Mouse (Mus musculus): ENCODE measurements at regions not wholly inside any gene's neighbourhood (a gene's known extent, or its start where the extent isn't known, plus 50 kb on each side); places are given as distances from the start of the nearest gene placed in this dataset.

DNA sequence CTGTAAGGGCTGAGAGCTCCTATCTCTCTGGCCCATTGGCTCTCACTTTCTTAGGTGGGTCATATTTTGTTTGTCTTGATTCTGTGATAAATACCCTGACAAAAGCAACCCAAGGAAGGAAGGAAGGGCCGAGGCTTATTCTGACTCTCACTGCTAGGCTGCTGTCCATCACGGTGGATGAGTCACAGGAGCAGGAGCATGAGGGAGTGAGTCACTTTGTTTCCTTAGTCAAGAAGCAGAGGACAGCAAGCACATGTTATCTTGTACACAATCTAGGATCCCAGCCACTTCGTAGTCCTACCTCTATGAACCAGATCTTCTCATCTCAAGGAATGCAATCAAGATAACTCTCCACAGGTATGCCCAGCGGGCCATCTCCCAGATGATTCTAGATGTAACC lies 69.9 kb downstream of the Atp6v1g3 start:
- DNase-seq = no peak

- no peak for DNase-seq
Observed at GRCm38 (mm10) chr1:138344920-138345319, 71.4 kb downstream of the Atp6v1g3 start.

- DNase-seq = no peak
Observed at GRCm38 (mm10) chr1:138345992-138346391, 72.5 kb downstream of the Atp6v1g3 start.

GRCm38 (mm10) chr1:138346904-138347303 lies 73.4 kb downstream of the Atp6v1g3 start:
- DNase-seq = no peak

DNA sequence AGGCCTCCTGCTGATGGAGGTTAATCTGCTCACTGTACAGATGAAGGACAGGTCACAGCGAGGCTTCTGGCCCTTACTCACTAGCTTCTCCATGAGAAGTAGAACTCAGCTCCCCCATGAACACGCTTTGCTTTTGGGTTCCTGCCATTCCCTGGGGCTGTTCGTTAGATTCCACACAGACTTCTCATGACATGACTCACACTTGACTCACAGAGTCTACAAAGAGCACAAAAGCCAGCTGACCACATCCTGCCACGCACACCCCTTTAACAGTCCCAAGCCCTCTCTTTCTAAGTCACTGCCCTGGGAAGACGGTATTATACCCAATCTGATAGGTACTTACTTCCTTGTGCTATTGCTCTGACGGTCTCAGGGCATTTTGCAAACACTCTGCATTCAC lies 74.9 kb downstream of the Atp6v1g3 start:
- DNase-seq = no peak

DNA sequence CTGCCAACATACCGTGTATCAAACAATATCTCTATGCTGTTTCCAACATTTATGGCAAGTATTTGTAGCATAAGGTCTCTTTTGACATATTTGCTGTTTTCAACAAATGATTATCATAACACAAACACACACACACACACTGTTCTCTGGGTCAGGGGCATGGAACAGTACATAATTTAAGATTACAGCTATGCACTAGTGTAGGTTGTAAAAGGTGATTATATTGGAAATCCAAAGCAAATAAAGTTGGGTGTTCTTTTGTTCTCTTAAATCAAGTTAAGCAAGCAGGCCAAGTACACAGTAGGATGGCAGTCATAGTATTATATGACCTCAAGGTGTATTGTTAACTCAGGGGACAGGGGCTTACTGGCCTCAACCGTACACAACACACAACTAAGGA lies 75.6 kb downstream of the Atp6v1g3 start:
- no peak for DNase-seq

DNA sequence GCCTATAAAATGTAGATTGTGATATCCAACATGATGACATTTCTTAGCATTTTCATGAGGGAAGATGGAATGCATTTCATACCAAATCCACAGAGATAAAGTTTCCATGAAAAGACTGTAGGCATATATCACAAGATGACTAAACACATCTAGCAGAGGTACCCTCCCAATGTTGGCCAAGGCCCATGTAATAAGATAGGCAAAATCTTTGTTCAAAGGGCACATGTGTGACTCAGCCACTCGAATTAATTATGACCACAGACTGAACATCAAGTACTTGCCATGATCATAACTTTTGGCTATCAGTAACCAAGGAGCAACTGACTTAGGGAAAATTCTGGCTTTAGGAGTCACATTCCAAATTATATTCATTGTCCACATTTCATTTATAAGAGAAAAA lies 82.9 kb downstream of the Atp6v1g3 start:
- no peak for DNase-seq

DNA sequence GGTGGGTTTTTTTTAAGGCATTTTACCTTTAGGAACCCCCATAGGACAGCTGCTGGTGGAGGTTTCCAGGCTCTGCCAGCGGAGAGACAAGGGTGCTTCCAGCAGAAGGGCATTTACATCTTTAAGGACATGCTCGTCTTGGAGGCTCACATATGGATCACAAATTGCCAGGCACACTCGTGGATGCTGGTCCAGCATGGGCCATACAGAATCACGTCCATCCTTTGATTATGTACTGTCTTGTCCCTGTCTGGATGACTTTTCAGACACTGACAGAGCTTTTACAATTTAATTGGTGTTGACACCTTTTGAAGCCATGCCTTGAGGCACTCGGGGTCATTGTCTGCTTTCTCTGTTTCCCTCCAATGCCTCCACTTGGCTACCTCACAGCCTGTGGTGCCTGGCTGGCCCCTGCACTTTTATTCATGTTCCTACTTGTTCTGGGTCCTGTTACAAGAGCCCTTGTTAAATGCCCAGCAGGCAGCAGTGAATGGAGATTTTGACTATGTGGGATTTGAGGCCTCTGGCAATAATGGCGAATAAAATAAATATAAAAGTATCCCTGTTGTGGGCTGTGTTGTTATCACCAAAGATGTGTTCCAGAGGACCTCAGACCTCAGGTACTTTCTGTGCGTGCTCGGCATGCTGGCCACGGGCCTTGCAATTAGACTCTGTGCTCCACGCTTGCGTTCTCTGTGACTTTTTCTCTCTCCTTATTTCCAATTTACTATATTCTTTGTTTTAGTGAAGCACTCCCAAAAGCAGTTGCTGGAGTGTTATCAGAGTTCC lies 89.3 kb downstream of the Atp6v1g3 start:
- no peak for DNase-seq

DNA sequence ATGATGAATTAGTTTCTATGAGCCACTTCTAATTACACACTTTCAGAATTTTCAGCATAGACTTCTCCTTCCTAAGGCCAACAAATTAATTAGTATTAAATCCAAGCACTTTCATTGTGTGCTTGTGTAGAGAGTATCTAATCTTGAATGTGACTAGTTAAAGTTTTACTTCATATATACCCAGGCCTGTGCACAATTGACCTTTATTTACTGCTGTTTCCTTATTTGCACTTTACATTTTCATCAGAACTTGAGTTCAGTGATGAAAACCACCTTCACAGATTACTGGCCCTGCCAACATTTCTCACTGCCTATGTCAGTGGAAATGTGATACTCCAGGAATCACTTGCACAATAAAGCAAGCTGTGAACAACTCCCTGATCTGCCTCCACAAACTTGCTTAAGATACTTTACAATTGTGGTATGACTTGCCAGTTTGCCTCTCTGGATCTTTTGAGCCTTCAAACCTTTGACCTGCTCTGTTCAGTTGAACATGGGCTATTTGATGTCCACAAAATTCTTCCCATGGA lies 96.5 kb downstream of the Atp6v1g3 start:
- no peak for DNase-seq

- no peak for DNase-seq
Observed at GRCm38 (mm10) chr1:138371474-138371873, 97.9 kb downstream of the Atp6v1g3 start.

DNA sequence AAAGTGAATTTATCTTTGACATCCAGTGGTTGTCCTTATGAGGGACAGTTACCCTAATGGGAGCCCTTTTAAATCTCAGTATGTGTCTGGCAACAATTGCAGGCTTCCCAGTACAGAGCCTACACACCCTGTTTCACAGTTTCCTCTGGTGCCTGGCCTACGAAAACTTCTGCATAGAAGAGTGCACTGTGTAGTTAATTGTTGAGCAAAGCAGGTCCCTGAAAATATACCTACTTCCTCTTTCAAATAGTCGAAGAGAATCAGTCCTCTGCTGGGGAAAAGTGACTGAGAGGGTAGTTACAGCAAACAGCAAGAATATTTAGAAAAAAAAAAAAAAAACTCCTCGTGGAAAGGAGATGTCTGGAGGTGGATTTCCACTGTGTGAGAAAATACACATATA lies 110.6 kb downstream of the Atp6v1g3 start:
- no peak for DNase-seq

- peak; percentile 6 for DNase-seq
Observed at GRCm38 (mm10) chr1:138385156-138385841, 111.8 kb downstream of the Atp6v1g3 start.

GRCm38 (mm10) chr1:138386001-138386400 lies 112.5 kb downstream of the Atp6v1g3 start:
- DNase-seq = no peak

DNA sequence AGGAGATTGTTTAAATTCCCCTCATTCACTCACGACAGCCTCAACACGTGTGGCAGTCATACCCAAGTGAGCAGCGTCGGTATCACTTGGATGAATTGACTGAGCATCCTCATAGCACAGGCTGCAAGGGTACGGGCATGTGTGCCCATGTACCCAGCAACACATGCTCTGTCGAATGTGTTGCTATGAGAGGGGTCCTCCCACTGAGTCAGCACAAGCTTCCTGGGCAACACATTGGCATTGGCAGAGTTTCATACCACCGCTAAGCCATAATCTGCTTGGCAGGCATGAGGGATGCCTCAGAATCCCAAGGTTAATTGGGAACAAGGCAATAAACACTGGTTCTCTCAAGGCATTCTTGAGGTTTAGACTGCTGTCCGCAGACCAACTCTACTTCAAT lies 115.1 kb downstream of the Atp6v1g3 start:
- no peak for DNase-seq

DNA sequence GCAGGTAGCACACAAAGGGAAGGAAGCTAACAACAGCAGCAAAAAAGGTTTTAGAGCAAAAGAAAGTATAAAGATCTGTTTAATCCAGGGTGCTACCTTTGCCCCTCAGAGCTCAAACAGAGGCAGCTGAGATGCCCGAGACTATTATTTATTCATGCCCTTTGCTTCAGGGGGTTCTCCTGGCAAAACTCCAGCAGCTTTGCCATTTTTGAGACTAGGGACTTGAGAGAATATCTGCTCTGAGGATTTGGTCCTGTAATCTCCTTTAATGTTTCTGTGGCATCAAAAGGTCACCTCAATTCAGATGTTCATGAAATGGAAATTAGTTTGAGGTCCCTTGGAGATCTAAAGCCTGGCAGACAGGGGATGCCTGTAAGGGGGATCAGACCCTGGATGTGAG lies 116.1 kb downstream of the Atp6v1g3 start:
- no peak for DNase-seq

GRCm38 (mm10) chr1:138418610-138419009 lies 145.1 kb downstream of the Atp6v1g3 start:
- DNase-seq = no peak

- no peak for DNase-seq
Observed at GRCm38 (mm10) chr1:138427416-138427815, 153.9 kb downstream of the Atp6v1g3 start.
